Mouse (Mus musculus) forebrain, postnatal 0 days (tissue): ENCODE results near the gene Omt2a. TPM values are rescaled to one million over a fixed set of nuclear protein-coding genes. Genes with fewer than 3 reads are reported as not detected.
"Not testable (repeated sequence)": the region's sequence is repeated elsewhere in the genome, so short reads cannot be mapped to it uniquely, and the experiment has no call there.

Experiments
- ATAC-seq: fragments of 200-750 bp; cut with Nextera tagmentation; 2 replicates; pipeline ENCODE4 v1.8.0; 2017; ENCODE audit warnings: mild to moderate bottlenecking, moderate library complexity
- DNase-seq: peaks from one replicate; pipeline ENCODE4 v3.0.0-alpha.2; 2015
- H3K27ac ChIP-seq: fragments of 300-500 bp; sonication (generic); 2 replicates; pipeline ENCODE4 v1.5.1; 2014; ENCODE audit warnings: low read depth, mild to moderate bottlenecking, antibody characterized with exemption, low read length, moderate library complexity, mixed read lengths
- H3K27me3 ChIP-seq: fragments of 300-500 bp; sonication (generic); 2 replicates; pipeline ENCODE4 v1.6.1; 2014; ENCODE audit warnings: mild to moderate bottlenecking, low read length, mixed read lengths; ENCODE audit not compliant: insufficient read depth
- H3K36me3 ChIP-seq: fragments of 300-500 bp; sonication (generic); 2 replicates; pipeline ENCODE4 v1.6.1; 2014; ENCODE audit warnings: mild to moderate bottlenecking, moderate library complexity; ENCODE audit not compliant: insufficient read depth
- H3K4me1 ChIP-seq: fragments of 300-500 bp; sonication (generic); 2 replicates; pipeline ENCODE4 v1.6.1; 2014; ENCODE audit warnings: antibody characterized with exemption; ENCODE audit not compliant: insufficient read depth
- H3K4me2 ChIP-seq: fragments of 300-500 bp; sonication (generic); 2 replicates; pipeline ENCODE4 v1.6.1; 2014; ENCODE audit warnings: low read depth, mild to moderate bottlenecking, moderate library complexity
- H3K4me3 ChIP-seq: fragments of 300-500 bp; sonication (generic); 2 replicates; pipeline ENCODE4 v1.5.1; 2014; ENCODE audit warnings: low read depth, low read length, mixed read lengths
- H3K9ac ChIP-seq: fragments of 300-500 bp; sonication (generic); 2 replicates; pipeline ENCODE4 v1.6.1; 2014; ENCODE audit warnings: mild to moderate bottlenecking
- H3K9me3 ChIP-seq: fragments of 300-500 bp; sonication (generic); 2 replicates; pipeline ENCODE4 v1.6.1; 2016; ENCODE audit warnings: low read length
- CTCF ChIP-seq: sonication (generic); IDR thresholded peaks from 2 replicates; pipeline ENCODE4 v1.5.1; 2016; ENCODE audit warnings: antibody characterized with exemption, control low read depth, low read depth
- WGBS: fragments of 180-500 bp; shearing (Covaris S2); extraction: QIAGEN DNeasy Blood & Tissue Kit; methylation state at CpG from one replicate; pipeline ENCODE4 v1.1.7; 2014; 5-methylcytosine and 5-hydroxymethylcytosine counted together
- polyA plus RNA-seq: library from polyadenylated mRNA; unstranded; fragments of >200 nt; fragmentation: Nextera tagmentation; extraction: Ambion mirVana; gene quantifications from 2 replicates; pipeline ENCODE4 v1.2.1, GENCODE M21; 2015
- total RNA-seq: library from RNA; depleted of rRNA; stranded (reverse); fragments of >200 nt; gene quantifications from 2 replicates; pipeline ENCODE4 v1.2.3, GENCODE M21; 2014

Gene Omt2a
- total and polyA plus RNA-seq, 2 experiments from 2014 or later = not detected

- Histone ChIP-seq H3K9ac (no peak overlapping the region), H3K9me3 (no peaks in the 10 kb centered on the region), H3K27ac (no peak overlapping the region), H3K4me1 (no peaks in the 10 kb centered on the region), H3K4me3 (no peak overlapping the region), H3K36me3 (no peaks in the 10 kb centered on the region), H3K4me2 (no peak overlapping the region), H3K27me3 (no peaks in the 10 kb centered on the region)
- 79% methylated on average over 6 of the region's 6 CpGs for WGBS
- no peak for TF ChIP-seq CTCF
- ATAC-seq = no peak
- DNase-seq = no peak
Measured at GRCm38 (mm10) chr9:78351504-78352220, 37.1 kb upstream of the Omt2a start.

- not testable (repeated sequence) for H3K4me3 ChIP-seq, H3K4me1 ChIP-seq, ATAC-seq, H3K4me2 ChIP-seq, H3K27ac ChIP-seq, H3K27me3 ChIP-seq, H3K9me3 ChIP-seq, DNase-seq, H3K36me3 ChIP-seq, H3K9ac ChIP-seq
Measured at GRCm38 (mm10) chr9:78350007-78350406, 35.4 kb upstream of the Omt2a start.

- H3K36me3 ChIP-seq, H3K4me1 ChIP-seq, H3K9ac ChIP-seq, H3K9me3 ChIP-seq, H3K4me2 ChIP-seq, ATAC-seq, DNase-seq, H3K4me3 ChIP-seq, H3K27me3 ChIP-seq, H3K27ac ChIP-seq: not testable (repeated sequence)
- 81% methylated on average over 3 of the region's 3 CpGs for WGBS
Measured at GRCm38 (mm10) chr9:78349141-78349540, 34.5 kb upstream of the Omt2a start.

- not testable (repeated sequence) for H3K9me3 ChIP-seq, H3K27me3 ChIP-seq, H3K4me1 ChIP-seq, H3K9ac ChIP-seq, H3K27ac ChIP-seq, H3K4me2 ChIP-seq, ATAC-seq, H3K36me3 ChIP-seq, H3K4me3 ChIP-seq, DNase-seq
- WGBS = 79% methylated on average over 6 of the region's 6 CpGs
Measured at GRCm38 (mm10) chr9:78348206-78349004, 33.8 kb upstream of the Omt2a start.

GRCm38 (mm10) chr9:78347004-78347403 lies 32.4 kb upstream of the Omt2a start:
- no peak overlapping the region for H3K9ac ChIP-seq
- H3K4me1 ChIP-seq = no peaks in the 10 kb centered on the region
- DNase-seq = no peak
- ATAC-seq = no peak
- H3K4me2 ChIP-seq = no peak overlapping the region
- no peak overlapping the region for H3K4me3 ChIP-seq
- no peak for TF ChIP-seq CTCF
- no peak overlapping the region for H3K27ac ChIP-seq
- H3K36me3 ChIP-seq = no peaks in the 10 kb centered on the region
- no peaks in the 10 kb centered on the region for H3K27me3 ChIP-seq
- 72% methylated on average over 3 of the region's 3 CpGs for WGBS
- no peaks in the 10 kb centered on the region for H3K9me3 ChIP-seq

- not testable (repeated sequence) for H3K27me3 ChIP-seq, H3K4me1 ChIP-seq, H3K9me3 ChIP-seq, H3K9ac ChIP-seq, H3K36me3 ChIP-seq, DNase-seq, H3K4me2 ChIP-seq, H3K27ac ChIP-seq, H3K4me3 ChIP-seq, ATAC-seq
- 76% methylated on average over 3 of the region's 4 CpGs for WGBS
Measured at GRCm38 (mm10) chr9:78345235-78345634, 30.6 kb upstream of the Omt2a start.

GRCm38 (mm10) chr9:78343055-78343454 lies 28.5 kb upstream of the Omt2a start:
- H3K4me1 ChIP-seq, DNase-seq, H3K36me3 ChIP-seq, H3K4me3 ChIP-seq, H3K9ac ChIP-seq, H3K27ac ChIP-seq, H3K27me3 ChIP-seq, ATAC-seq, H3K4me2 ChIP-seq, H3K9me3 ChIP-seq: not testable (repeated sequence)
- WGBS = 90% methylated on average over 9 of the region's 9 CpGs

- not testable (repeated sequence) for H3K9me3 ChIP-seq, H3K36me3 ChIP-seq, H3K4me3 ChIP-seq, H3K4me1 ChIP-seq, DNase-seq, H3K27ac ChIP-seq, H3K9ac ChIP-seq, H3K27me3 ChIP-seq, H3K4me2 ChIP-seq, ATAC-seq
- WGBS = 87% methylated on average over 4 of the region's 4 CpGs
Measured at GRCm38 (mm10) chr9:78342494-78342893, 27.9 kb upstream of the Omt2a start.
